Mouse (Mus musculus): ENCODE data around the gene Nr1d1. TPM values are rescaled to one million over a fixed set of nuclear protein-coding genes. Genes with fewer than 3 reads are reported as not detected.

Nr1d1 gene
- polyA plus RNA-seq, 1 experiment from 2014 or later: 1.5 TPM

Other genes starting within 250 kb of the Nr1d1 start
- gene Ikzf3, start 229.3 kb downstream of the Nr1d1 start, polyA plus RNA-seq (2016; fragmentation: Nextera tagmentation; extraction: Ambion mirVana): 0.25 and 0.34 TPM in 2 replicates
- gene Zpbp2, start 224.2 kb downstream of the Nr1d1 start, polyA plus RNA-seq (2016; fragmentation: Nextera tagmentation; extraction: Ambion mirVana): 0.15 TPM in 1 of 2 replicates, not detected in the other
- gene Ormdl3, start 188.0 kb downstream of the Nr1d1 start, polyA plus RNA-seq (2016; fragmentation: Nextera tagmentation; extraction: Ambion mirVana): 70.4 and 72.2 TPM in 2 replicates
- not detected in 2 replicates for gene Lrrc3c, start 177.0 kb downstream of the Nr1d1 start, polyA plus RNA-seq (2016; fragmentation: Nextera tagmentation; extraction: Ambion mirVana)
- gene Gm12355, start 149.7 kb downstream of the Nr1d1 start, polyA plus RNA-seq (2016; fragmentation: Nextera tagmentation; extraction: Ambion mirVana): 0.82 and 1.0 TPM in 2 replicates
- not detected in 2 replicates for gene Gsdma3, start 149.0 kb downstream of the Nr1d1 start, polyA plus RNA-seq (2016; fragmentation: Nextera tagmentation; extraction: Ambion mirVana)
- not detected in 2 replicates for gene Gsdma2, start 128.6 kb downstream of the Nr1d1 start, polyA plus RNA-seq (2016; fragmentation: Nextera tagmentation; extraction: Ambion mirVana)
- gene Gsdma, start 111.0 kb downstream of the Nr1d1 start, polyA plus RNA-seq (2016; fragmentation: Nextera tagmentation; extraction: Ambion mirVana): not detected in 2 replicates
- 231 and 234 TPM in 2 replicates for gene Psmd3, start 92.8 kb downstream of the Nr1d1 start, polyA plus RNA-seq (2016; fragmentation: Nextera tagmentation; extraction: Ambion mirVana)
- not detected in 2 replicates for gene Csf3, start 74.1 kb downstream of the Nr1d1 start, polyA plus RNA-seq (2016; fragmentation: Nextera tagmentation; extraction: Ambion mirVana)
- 78.7 and 80.0 TPM in 2 replicates for gene Med24, start 45.9 kb downstream of the Nr1d1 start, polyA plus RNA-seq (2016; fragmentation: Nextera tagmentation; extraction: Ambion mirVana)
- gene Thra, start 34.7 kb downstream of the Nr1d1 start, polyA plus RNA-seq (2016; fragmentation: Nextera tagmentation; extraction: Ambion mirVana): 56.9 and 67.0 TPM in 2 replicates
- 37.0 and 40.8 TPM in 2 replicates for gene Msl1, start 20.2 kb upstream of the Nr1d1 start, polyA plus RNA-seq (2016; fragmentation: Nextera tagmentation; extraction: Ambion mirVana)
- 65.1 and 68.5 TPM in 2 replicates for gene Casc3, start 29.6 kb upstream of the Nr1d1 start, polyA plus RNA-seq (2016; fragmentation: Nextera tagmentation; extraction: Ambion mirVana)
- gene Rapgefl1, start 61.5 kb upstream of the Nr1d1 start, polyA plus RNA-seq (2016; fragmentation: Nextera tagmentation; extraction: Ambion mirVana): 4.4 and 4.7 TPM in 2 replicates
- 4.2 and 5.4 TPM in 2 replicates for gene Wipf2, start 88.3 kb upstream of the Nr1d1 start, polyA plus RNA-seq (2016; fragmentation: Nextera tagmentation; extraction: Ambion mirVana)
- gene Cdc6, start 132.5 kb upstream of the Nr1d1 start, polyA plus RNA-seq (2016; fragmentation: Nextera tagmentation; extraction: Ambion mirVana): 18.4 and 19.2 TPM in 2 replicates
- gene Rara, start 152.5 kb upstream of the Nr1d1 start, polyA plus RNA-seq (2016; fragmentation: Nextera tagmentation; extraction: Ambion mirVana): 51.1 and 52.5 TPM in 2 replicates
- gene Gjd3, start 207.7 kb upstream of the Nr1d1 start, polyA plus RNA-seq (2016; fragmentation: Nextera tagmentation; extraction: Ambion mirVana): 1.8 and 2.0 TPM in 2 replicates
- 190 and 194 TPM in 2 replicates for gene Top2a, start 248.9 kb upstream of the Nr1d1 start, polyA plus RNA-seq (2016; fragmentation: Nextera tagmentation; extraction: Ambion mirVana)